Mouse (Mus musculus) left cerebral cortex, adult 9 months (tissue): Measurements from ENCODE around the gene Gm5108.

ENCODE experiments used
- DNase-seq, 2 experiments: peaks; one replicate each; pipeline ENCODE4 v3.0.0; 2022; ENCODE audit warnings: low spot score in 2 of 2

Gm5108 gene

GRCm38 (mm10) chr5:68020870-68021269, 79.4 kb downstream of the Gm5108 start:
- no peak for DNase-seq
